Mouse (Mus musculus) myocyte (in vitro differentiated cells): ENCODE measurements around the gene Adgrf4. TPM values are rescaled to one million over a fixed set of nuclear protein-coding genes. Genes with fewer than 3 reads are reported as not detected.

Source experiments
- H3K27me3 ChIP-seq: one replicate; pipeline ENCODE4 v1.6.1; 2011; ENCODE audit not compliant: control insufficient read depth, insufficient read depth, insufficient read length
- H3K36me3 ChIP-seq: one replicate; pipeline ENCODE4 v1.6.1; 2011; ENCODE audit not compliant: control insufficient read depth, insufficient read depth
- H3K4me2 ChIP-seq: one replicate; pipeline ENCODE4 v1.6.1; 2011; ENCODE audit warnings: low read depth, control low read depth
- H3K4me3 ChIP-seq: one replicate; pipeline ENCODE4 v1.5.1; 2011; ENCODE audit warnings: mild to moderate bottlenecking, control low read depth, moderate library complexity
- H3K79me2 ChIP-seq: one replicate; pipeline ENCODE4 v1.6.1; 2011; ENCODE audit not compliant: control insufficient read depth, insufficient read depth
- H3ac ChIP-seq: one replicate; pipeline ENCODE4 v1.6.1; 2011; ENCODE audit not compliant: control insufficient read depth, insufficient read length
- CEBPB ChIP-seq: IDR thresholded peaks from 2 replicates; pipeline ENCODE4 v1.6.1; 2011; ENCODE audit warnings: mild to moderate bottlenecking, moderate library complexity; ENCODE audit not compliant: poor library complexity, insufficient read depth, severe bottlenecking
- E2F4 ChIP-seq: IDR thresholded peaks from one replicate; pipeline ENCODE4 v1.6.1; 2011; ENCODE audit warnings: mild to moderate bottlenecking, control low read depth, moderate library complexity; ENCODE audit not compliant: insufficient read depth
- MAX ChIP-seq: IDR thresholded peaks from one replicate; pipeline ENCODE4 v1.6.1; 2011; ENCODE audit warnings: low read depth, mild to moderate bottlenecking, control low read depth
- MYOD1 ChIP-seq, 3 experiments: IDR thresholded peaks; one replicate each; pipeline ENCODE4 v1.6.1; 2011; ENCODE audit warnings: control low read depth in 2 of 3, low read depth in 2 of 3, mild to moderate bottlenecking in 2 of 3, moderate library complexity in 1 of 3; ENCODE audit not compliant: insufficient read length in 2 of 3, control insufficient read depth in 1 of 3
- MYOG ChIP-seq, 3 experiments: IDR thresholded peaks; one replicate each; pipeline ENCODE4 v1.6.1; 2011; ENCODE audit warnings: control low read depth in 2 of 3, low read depth in 2 of 3, mild to moderate bottlenecking in 2 of 3; ENCODE audit not compliant: insufficient read length in 2 of 3, control insufficient read depth in 1 of 3, insufficient read depth in 1 of 3
- POLR2A ChIP-seq: IDR thresholded peaks from one replicate; pipeline ENCODE4 v1.6.1; 2011; ENCODE audit warnings: low read depth, mild to moderate bottlenecking, control low read depth, moderate library complexity; ENCODE audit not compliant: insufficient read length
- POLR2AphosphoS2 ChIP-seq: IDR thresholded peaks from one replicate; pipeline ENCODE4 v1.6.1; 2011; ENCODE audit warnings: low read depth, control low read depth; ENCODE audit not compliant: insufficient read length
- REST ChIP-seq: IDR thresholded peaks from one replicate; pipeline ENCODE4 v1.6.1; 2011; ENCODE audit warnings: mild to moderate bottlenecking, control low read depth, moderate library complexity; ENCODE audit not compliant: insufficient read depth, insufficient read length
- SRF ChIP-seq: IDR thresholded peaks from one replicate; pipeline ENCODE4 v1.6.1; 2011; ENCODE audit warnings: low read depth; ENCODE audit not compliant: control insufficient read depth, insufficient read length
- TCF12 ChIP-seq: IDR thresholded peaks from one replicate; pipeline ENCODE4 v1.6.1; 2011; ENCODE audit warnings: mild to moderate bottlenecking, control low read depth; ENCODE audit not compliant: poor library complexity, insufficient read depth, severe bottlenecking
- TCF3 ChIP-seq: IDR thresholded peaks from one replicate; pipeline ENCODE4 v1.6.1; 2011; ENCODE audit warnings: low read depth, control low read depth; ENCODE audit not compliant: insufficient read length
- USF1 ChIP-seq: IDR thresholded peaks from one replicate; pipeline ENCODE4 v1.6.1; 2011; ENCODE audit warnings: low read depth, mild to moderate bottlenecking, control low read depth, moderate library complexity
- polyA plus RNA-seq: library from polyadenylated mRNA; unstranded; fragments of >200 nt; fragmentation: generic; extraction: Trizol; gene quantifications from one replicate; pipeline ENCODE4 v1.2.1, GENCODE M21; 2012; ENCODE audit warnings: missing spikeins

Adgrf4 gene
- polyA plus RNA-seq, 1 experiment = not detected

GRCm38 (mm10) chr17:42630206-42630605 is 61.9 kb downstream of the Adgrf4 start:
- H3ac ChIP-seq = no peak overlapping the region
- H3K36me3 ChIP-seq = no peaks in the 10 kb centered on the region
- no peak overlapping the region for H3K4me2 ChIP-seq
- H3K79me2 ChIP-seq = no peaks in the 10 kb centered on the region
- H3K27me3 ChIP-seq = no peaks in the 10 kb centered on the region
- TF ChIP-seq E2F4 (no peak), SRF (no peak), POLR2A (no peak), CEBPB (no peak), MYOG (IDR thresholded peaks at IDR 0.05; ENCODE audit: control insufficient read depth in 1 of 3, insufficient read depth in 1 of 3, insufficient read length in 2 of 3, low read depth in 2 of 3) (no peak), REST (no peak), USF1 (no peak), MAX (no peak), POLR2AphosphoS2 (no peak), TCF12 (no peak), TCF3 (no peak)
- no peak overlapping the region for H3K4me3 ChIP-seq

- no peak overlapping the region for H3K4me3 ChIP-seq
- TF ChIP-seq MYOG (IDR thresholded peaks at IDR 0.05; ENCODE audit: control insufficient read depth in 1 of 3, insufficient read depth in 1 of 3, insufficient read length in 2 of 3, low read depth in 2 of 3) (no peak), MYOD1 (IDR thresholded peaks at IDR 0.05; ENCODE audit: control insufficient read depth in 1 of 3, insufficient read length in 2 of 3, low read depth in 2 of 3) (no peak), REST (no peak), POLR2A (no peak), MAX (no peak), E2F4 (no peak), SRF (no peak)
These were observed 78.9 kb downstream of the Adgrf4 start for GRCm38 (mm10) chr17:42613043-42613737.

GRCm38 (mm10) chr17:42611295-42611694 is 80.8 kb downstream of the Adgrf4 start, which contains the start of gene Opn5:
Gene Opn5, minus strand, starts transcription at chr17:42611395.
- no peaks in the 10 kb centered on the region for H3K27me3 ChIP-seq
- H3K36me3 ChIP-seq = no peaks in the 10 kb centered on the region
- no peaks in the 10 kb centered on the region for H3K79me2 ChIP-seq
- no peak for TF ChIP-seq SRF
- no peak for TF ChIP-seq TCF3
- TF ChIP-seq CEBPB = no peak
- no peak for TF ChIP-seq MAX
- TF ChIP-seq POLR2AphosphoS2 = no peak
- no peak for TF ChIP-seq REST
- no peak for TF ChIP-seq POLR2A
- TF ChIP-seq MYOG (IDR thresholded peaks at IDR 0.05; ENCODE audit: control insufficient read depth in 1 of 3, insufficient read depth in 1 of 3, insufficient read length in 2 of 3, low read depth in 2 of 3) = no peak
- TF ChIP-seq E2F4 = no peak
- no peak for TF ChIP-seq TCF12
- no peak within 1 kb of the TSS for H3K4me2 ChIP-seq
- no peak within 1 kb of the TSS for H3ac ChIP-seq
- no peak within 1 kb of the TSS for H3K4me3 ChIP-seq

More at GRCm38 (mm10) chr17:42613043-42613737, 78.9 kb downstream of the Adgrf4 start:
- Histone ChIP-seq H3ac (no peak overlapping the region), H3K36me3 (no peaks in the 10 kb centered on the region), H3K27me3 (no peaks in the 10 kb centered on the region), H3K79me2 (no peaks in the 10 kb centered on the region), H3K4me2 (no peak overlapping the region)

- Histone ChIP-seq H3K4me3 (no peak overlapping the region), H3K4me2 (no peak overlapping the region), H3ac (no peak overlapping the region), H3K27me3 (no peaks in the 10 kb centered on the region), H3K36me3 (no peaks in the 10 kb centered on the region), H3K79me2 (no peaks in the 10 kb centered on the region)
- TF ChIP-seq CEBPB = no peak
- TF ChIP-seq REST = no peak
- no peak for TF ChIP-seq POLR2AphosphoS2
- TF ChIP-seq USF1 = no peak
- TF ChIP-seq MYOG (IDR thresholded peaks at IDR 0.05; ENCODE audit: control insufficient read depth in 1 of 3, insufficient read depth in 1 of 3, insufficient read length in 2 of 3, low read depth in 2 of 3) = no peak
- no peak for TF ChIP-seq MYOD1 (IDR thresholded peaks at IDR 0.05; ENCODE audit: control insufficient read depth in 1 of 3, insufficient read length in 2 of 3, low read depth in 2 of 3)
- TF ChIP-seq MAX = no peak
- no peak for TF ChIP-seq POLR2A
- TF ChIP-seq TCF3 = no peak
- TF ChIP-seq TCF12 = no peak
- TF ChIP-seq E2F4 = no peak
These were observed 83.8 kb downstream of the Adgrf4 start for GRCm38 (mm10) chr17:42608270-42608669.

Other genes starting within 250 kb of the Adgrf4 start
- not detected for gene Opn5, start 80.9 kb downstream of the Adgrf4 start, polyA plus RNA-seq
- gene Adgrf2, start 49.9 kb upstream of the Adgrf4 start, polyA plus RNA-seq = 0.01 TPM
- 2.3 TPM for gene Cd2ap, start 184.4 kb upstream of the Adgrf4 start, polyA plus RNA-seq